Mouse (Mus musculus): Measurements from ENCODE around the gene A430033K04Rik. TPM values are rescaled to one million over a fixed set of nuclear protein-coding genes. Genes with fewer than 3 reads are reported as not detected.

The A430033K04Rik gene
- total and polyA plus RNA-seq, 3 experiments, result 2.1 to 2.6 TPM; not detected in 1

DNA sequence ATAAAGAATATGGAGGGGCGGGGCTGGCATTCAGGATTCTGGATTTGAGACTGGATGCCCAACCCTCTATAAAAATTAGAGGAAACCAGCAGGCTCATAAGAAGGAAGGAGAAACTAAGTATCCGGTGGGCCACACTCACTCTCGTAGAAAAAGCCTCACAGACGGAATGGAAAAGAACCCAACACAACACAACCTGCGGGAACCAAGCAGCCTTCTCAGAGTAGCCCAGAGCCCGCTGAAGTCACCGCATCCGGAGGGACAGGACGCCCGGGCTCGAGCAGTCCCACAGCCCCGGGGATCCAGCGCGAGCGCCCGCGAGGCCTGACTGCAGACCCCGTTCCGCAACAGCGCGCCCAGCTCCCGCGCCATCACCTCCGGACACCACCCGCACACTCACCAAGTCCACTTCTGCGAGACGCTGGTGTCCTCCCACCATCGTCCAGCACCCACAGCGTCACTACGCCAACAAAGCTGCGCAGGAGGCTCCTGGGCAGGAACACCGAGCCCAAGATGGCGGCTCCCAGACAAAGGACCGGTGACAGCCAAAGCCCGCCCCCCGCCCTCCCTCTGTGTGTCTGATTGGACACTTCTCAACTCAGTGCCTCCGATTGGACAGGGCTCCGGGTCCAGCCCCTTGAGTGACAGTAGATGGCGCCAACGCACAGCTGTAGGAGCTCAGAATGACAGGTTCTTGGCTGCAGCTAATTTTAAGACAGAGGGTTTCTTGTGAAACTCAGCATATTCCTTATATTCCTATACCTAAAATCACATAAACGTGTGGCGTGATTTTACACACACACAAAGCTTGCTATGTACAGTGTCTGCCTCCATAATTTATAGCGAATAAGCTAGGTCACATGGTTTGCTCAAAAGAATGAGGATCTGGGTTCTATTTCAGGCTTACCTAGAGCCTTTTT, 3.2 kb upstream of the A430033K04Rik start, which contains the start of gene Zfp68 (continued):
- no peak; the same call in 1 of the 2 replicates for TF ChIP-seq TCF12 (IDR thresholded peaks at IDR 0.05; ENCODE audit: low read depth, low read length)
- 0 out of 2 replicates have a peak, but pooled peaks have one; percentile 67 for TF ChIP-seq ZMIZ1 (IDR thresholded peaks at IDR 0.05; ENCODE audit: low read depth, low read length)
- TF ChIP-seq MEF2A (IDR thresholded peaks at IDR 0.05; ENCODE audit: extremely low read depth, insufficient replicate concordance, low read depth, low read length, poor library complexity, severe bottlenecking), result no peak
- peak; percentile 14 for TF ChIP-seq RAD21 (IDR thresholded peaks at IDR 0.05; ENCODE audit: low read depth, low read length)

- no peaks in the 10 kb centered on the region for H3K27me3 ChIP-seq (ENCODE audit: control insufficient read depth in 1 of 2, insufficient read depth in 2 of 2, low read length in 2 of 2)
- H3K4me3 ChIP-seq (ENCODE audit: control insufficient read depth in 1 of 2, insufficient read depth in 1 of 2, low read depth in 2 of 2, low read length in 2 of 2), result no peak overlapping the region
- peaks cover 2 to 8% of the 10 kb centered on the region in 2 experiments; a peak in 2 of 4 replicates for H3K4me1 ChIP-seq (ENCODE audit: control insufficient read depth in 1 of 2, insufficient read depth in 2 of 2, low read length in 2 of 2)
- DNase-seq (ENCODE audit: low read depth, low spot score), result no peak
- TF ChIP-seq USF2 (IDR thresholded peaks at IDR 0.05; ENCODE audit: borderline replicate concordance in 1 of 2, insufficient read depth in 1 of 2, low read depth in 1 of 2, low read length in 2 of 2) (no peak), RCOR1 (IDR thresholded peaks at IDR 0.05; ENCODE audit: low read depth, low read length) (no peak), TAL1 (IDR thresholded peaks at IDR 0.05; ENCODE audit: low read length) (no peak), TBP (IDR thresholded peaks at IDR 0.05; ENCODE audit: low read depth, low read length) (no peak), BHLHE40 (IDR thresholded peaks at IDR 0.05; ENCODE audit: borderline replicate concordance, low read depth, low read length) (no peak), SIN3A (IDR thresholded peaks at IDR 0.05; ENCODE audit: low read length) (no peak), E2F4 (IDR thresholded peaks at IDR 0.05; ENCODE audit: borderline replicate concordance, low read depth, low read length) (no peak), POLR2AphosphoS5 (IDR thresholded peaks at IDR 0.05; ENCODE audit: borderline replicate concordance, low read depth, low read length) (no peak), GATA1 (IDR thresholded peaks at IDR 0.05; ENCODE audit: low read depth, low read length) (no peak), ETS1 (IDR thresholded peaks at IDR 0.05; ENCODE audit: low read depth, low read length) (no peak), MYC (IDR thresholded peaks at IDR 0.05; ENCODE audit: low read depth, low read length) (no peak), ZKSCAN1 (IDR thresholded peaks at IDR 0.05; ENCODE audit: low read depth, low read length) (no peak), KAT2A (conservative IDR thresholded peaks at IDR 0.05; ENCODE audit: low read depth, low read length) (no peak), NRF1 (IDR thresholded peaks at IDR 0.05; ENCODE audit: insufficient read depth, low read depth, low read length, poor library complexity, severe bottlenecking) (no peak)
- H3K9ac ChIP-seq (ENCODE audit: control insufficient read depth, low read depth, low read length, poor library complexity, severe bottlenecking), result no peak overlapping the region
- peaks cover 8% of the 10 kb centered on the region for H3K79me2 ChIP-seq (ENCODE audit: control insufficient read depth, insufficient read depth, low read length, poor library complexity)
- H3K27ac ChIP-seq (ENCODE audit: control insufficient read depth, low read depth, low read length), result no peak overlapping the region
- H3K36me3 ChIP-seq (ENCODE audit: control insufficient read depth in 1 of 2, insufficient read depth in 2 of 2, low read length in 2 of 2), result peaks cover 7% of the 10 kb centered on the region in 2 experiments
- no peaks in the 10 kb centered on the region; the same call in 1 of the 2 replicates for H3K9me3 ChIP-seq (replicated peaks; ENCODE audit: insufficient read depth, low read length)
Measured at GRCm38 (mm10) chr5:138620836-138621235, 1.8 kb upstream of the A430033K04Rik start.

Data from MEL (cell line).